Mouse (Mus musculus) MEL (cell line): ENCODE results near the gene Fbxo6. TPM values are rescaled to one million over a fixed set of nuclear protein-coding genes. Genes with fewer than 3 reads are reported as not detected.

Source experiments
- DNase-seq: peaks from one replicate; pipeline ENCODE4 v3.0.0; 2011; ENCODE audit warnings: low read depth, low spot score
- H3K27ac ChIP-seq: 2 replicates; pipeline ENCODE4 v1.5.1; 2012; ENCODE audit warnings: low read depth, mild to moderate bottlenecking, control low read depth, low read length, moderate library complexity; ENCODE audit not compliant: control insufficient read depth
- H3K27me3 ChIP-seq, 2 experiments: fragments of 150-350 bp in 1 of 2; sonication (generic) in 1 of 2; 2 replicates each; pipeline ENCODE4 v1.6.1; 2012; ENCODE audit warnings: low read length in 2 of 2, mild to moderate bottlenecking in 2 of 2, improper control_type of control experiment in 1 of 2, moderate library complexity in 1 of 2; ENCODE audit not compliant: insufficient read depth in 2 of 2, control insufficient read depth in 1 of 2
- H3K36me3 ChIP-seq, 2 experiments: 2 replicates each; pipeline ENCODE4 v1.6.1; 2012 to 2014; ENCODE audit warnings: low read length in 2 of 2, improper control_type of control experiment in 1 of 2, inconsistent platforms in 1 of 2, mild to moderate bottlenecking in 1 of 2; ENCODE audit not compliant: insufficient read depth in 2 of 2, control insufficient read depth in 1 of 2
- H3K4me1 ChIP-seq, 2 experiments: fragments of 150-350 bp in 1 of 2; sonication (generic) in 1 of 2; 2 replicates each; pipeline ENCODE4 v1.6.1; 2012; ENCODE audit warnings: low read length in 2 of 2, improper control_type of control experiment in 1 of 2, mild to moderate bottlenecking in 1 of 2; ENCODE audit not compliant: insufficient read depth in 2 of 2, control insufficient read depth in 1 of 2
- H3K4me3 ChIP-seq, 2 experiments: fragments of 150-350 bp in 1 of 2; sonication (generic) in 1 of 2; 2 replicates each; pipeline ENCODE4 v1.5.1; 2012; ENCODE audit warnings: low read depth in 2 of 2, low read length in 2 of 2, mild to moderate bottlenecking in 2 of 2, moderate library complexity in 2 of 2, control low read depth in 1 of 2, improper control_type of control experiment in 1 of 2; ENCODE audit not compliant: control insufficient read depth in 1 of 2, insufficient read depth in 1 of 2
- H3K79me2 ChIP-seq: 2 replicates; pipeline ENCODE4 v1.6.1; 2012; ENCODE audit warnings: mild to moderate bottlenecking, low read length, moderate library complexity; ENCODE audit not compliant: control insufficient read depth, poor library complexity, insufficient read depth
- H3K9ac ChIP-seq: 2 replicates; pipeline ENCODE4 v1.6.1; 2012; ENCODE audit warnings: low read depth, mild to moderate bottlenecking, control low read depth, low read length, moderate library complexity; ENCODE audit not compliant: control insufficient read depth, poor library complexity, severe bottlenecking
- H3K9me3 ChIP-seq: fragments of 150-350 bp; sonication (generic); replicated peaks from 2 replicates; pipeline ENCODE4 v1.6.1; 2012; ENCODE audit warnings: mild to moderate bottlenecking, low read length, improper control_type of control experiment, moderate library complexity; ENCODE audit not compliant: insufficient read depth
- CHD1 ChIP-seq: IDR thresholded peaks from 2 replicates; pipeline ENCODE4 v1.6.1; 2012; ENCODE audit warnings: low read depth, mild to moderate bottlenecking, inconsistent platforms, low read length, improper control_type of control experiment
- CTCF ChIP-seq, 3 experiments: IDR thresholded peaks in 2 of 3; conservative IDR thresholded peaks in 1 of 3; 2 replicates each; pipeline ENCODE4 v1.5.1; 2011 to 2012; ENCODE audit warnings: low read length in 3 of 3, low read depth in 2 of 3, mild to moderate bottlenecking in 2 of 3, improper control_type of control experiment in 1 of 3, inconsistent platforms in 1 of 3, mixed read lengths in 1 of 3, moderate library complexity in 1 of 3; ENCODE audit not compliant: control insufficient read depth in 1 of 3, insufficient read depth in 1 of 3, poor library complexity in 1 of 3, severe bottlenecking in 1 of 3
- EP300 ChIP-seq, 2 experiments: IDR thresholded peaks; 2 replicates each; pipeline ENCODE4 v1.6.1; 2011; ENCODE audit warnings: improper control_type of control experiment in 2 of 2, low read length in 2 of 2, low read depth in 1 of 2, mild to moderate bottlenecking in 1 of 2
- GABPA ChIP-seq: IDR thresholded peaks from 2 replicates; pipeline ENCODE4 v1.6.1; 2012; ENCODE audit warnings: low read depth, mild to moderate bottlenecking, inconsistent platforms, low read length, improper control_type of control experiment, moderate library complexity
- GATA1 ChIP-seq: IDR thresholded peaks from 2 replicates; pipeline ENCODE4 v1.6.1; 2011; ENCODE audit warnings: low read depth, low read length, improper control_type of control experiment
- HCFC1 ChIP-seq: IDR thresholded peaks from 2 replicates; pipeline ENCODE4 v1.6.1; 2012; ENCODE audit warnings: low read depth, mild to moderate bottlenecking, inconsistent platforms, low read length, improper control_type of control experiment, moderate library complexity
- KAT2A ChIP-seq: conservative IDR thresholded peaks from 2 replicates; pipeline ENCODE4 v1.6.1; 2012; ENCODE audit warnings: low read depth, low read length, improper control_type of control experiment, inconsistent platforms
- MAFK ChIP-seq: IDR thresholded peaks from 2 replicates; pipeline ENCODE4 v1.6.1; 2011; ENCODE audit warnings: low read depth, mild to moderate bottlenecking, low read length, improper control_type of control experiment, borderline replicate concordance
- MAX ChIP-seq: IDR thresholded peaks from 2 replicates; pipeline ENCODE4 v1.6.1; 2011; ENCODE audit warnings: low read length, improper control_type of control experiment
- MAZ ChIP-seq: IDR thresholded peaks from 2 replicates; pipeline ENCODE4 v1.6.1; 2012; ENCODE audit warnings: low read depth, mild to moderate bottlenecking, inconsistent platforms, low read length, improper control_type of control experiment
- NRF1 ChIP-seq: IDR thresholded peaks from 2 replicates; pipeline ENCODE4 v1.6.1; 2014; ENCODE audit warnings: low read depth, mild to moderate bottlenecking, inconsistent platforms, low read length, improper control_type of control experiment, moderate library complexity; ENCODE audit not compliant: poor library complexity, insufficient read depth, severe bottlenecking
- TAL1 ChIP-seq: IDR thresholded peaks from 2 replicates; pipeline ENCODE4 v1.6.1; 2012; ENCODE audit warnings: mild to moderate bottlenecking, inconsistent platforms, low read length, moderate library complexity, mixed read lengths
- TBP ChIP-seq: IDR thresholded peaks from 2 replicates; pipeline ENCODE4 v1.8.0; 2011; ENCODE audit warnings: low read depth, low read length, improper control_type of control experiment
- TCF12 ChIP-seq: IDR thresholded peaks from 2 replicates; pipeline ENCODE4 v1.6.1; 2014; ENCODE audit warnings: low read depth, mild to moderate bottlenecking, inconsistent platforms, low read length, improper control_type of control experiment, moderate library complexity
- USF2 ChIP-seq, 2 experiments: IDR thresholded peaks; 2 replicates each; pipeline ENCODE4 v1.6.1; 2011 to 2012; ENCODE audit warnings: improper control_type of control experiment in 2 of 2, low read length in 2 of 2, borderline replicate concordance in 1 of 2, inconsistent platforms in 1 of 2, low read depth in 1 of 2, mild to moderate bottlenecking in 1 of 2; ENCODE audit not compliant: insufficient read depth in 1 of 2
- ZNF384 ChIP-seq: IDR thresholded peaks from 2 replicates; pipeline ENCODE4 v1.6.1; 2012; ENCODE audit warnings: low read depth, mild to moderate bottlenecking, inconsistent platforms, low read length, improper control_type of control experiment
- polyA plus RNA-seq, 2 experiments: library from polyadenylated mRNA; stranded (reverse) in 1 of 2; unstranded in 1 of 2; fragments of >175 nt in 1 of 2; fragments of >200 nt in 1 of 2; gene quantifications; 2 replicates each; pipeline versions ENCODE4 v1.2.1 to v1.2.4; 2012; ENCODE audit warnings: low replicate concordance in 2 of 2, low read depth in 1 of 2; ENCODE audit not compliant: insufficient read length in 2 of 2, insufficient read depth in 1 of 2, missing spikeins in 1 of 2
- total RNA-seq: library from RNA; depleted of rRNA; stranded (reverse); fragments of 300-350 nt; gene quantifications from 2 replicates; pipeline ENCODE4 v1.2.3, GENCODE M21; 2012

The Fbxo6 gene
- total and polyA plus RNA-seq, 3 experiments: 37.3 to 62.6 TPM; not detected in 1

DNA sequence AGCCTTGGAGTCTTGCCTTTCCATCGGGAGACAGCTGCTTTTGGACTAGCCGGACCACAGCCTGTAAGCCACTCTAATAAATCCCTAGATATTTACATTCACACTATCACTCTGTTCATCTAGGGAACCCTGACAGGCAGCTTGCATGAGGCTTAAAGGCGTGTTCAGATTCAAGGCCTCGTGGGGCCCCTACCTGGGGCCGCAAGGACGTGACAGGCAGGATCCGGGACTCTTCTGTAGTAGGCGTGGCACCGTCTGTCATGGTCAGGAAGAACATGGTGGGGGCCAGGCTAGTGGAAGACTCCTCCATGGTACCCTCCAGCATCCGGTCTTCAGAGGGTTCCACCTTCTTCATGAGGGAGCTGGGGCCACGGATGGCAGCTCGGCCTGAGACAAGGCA, 39.4 kb downstream of the Fbxo6 start:
- Histone ChIP-seq H3K4me3 (no peak overlapping the region), H3K9ac (no peak overlapping the region), H3K36me3 (no peaks in the 10 kb centered on the region; a peak in 1 of 4 replicates), H3K9me3 (no peaks in the 10 kb centered on the region), H3K27me3 (no peaks in the 10 kb centered on the region), H3K4me1 (peaks cover 0 to 7% of the 10 kb centered on the region in 2 experiments; a peak in 1 of 4 replicates), H3K79me2 (no peaks in the 10 kb centered on the region), H3K27ac (no peak overlapping the region)
- TF ChIP-seq EP300 (IDR thresholded peaks at IDR 0.05; ENCODE audit: low read depth in 1 of 2, low read length in 2 of 2) (no peak), GABPA (no peak), CTCF (IDR thresholded peaks at IDR 0.05 in 2 of 3, conservative IDR thresholded peaks at IDR 0.05 in 1 of 3; ENCODE audit: control insufficient read depth in 1 of 3, insufficient read depth in 1 of 3, low read depth in 2 of 3, low read length in 3 of 3, poor library complexity in 1 of 3, severe bottlenecking in 1 of 3) (no peak), CHD1 (no peak), TCF12 (no peak), KAT2A (no peak)
- no peak for DNase-seq

DNA sequence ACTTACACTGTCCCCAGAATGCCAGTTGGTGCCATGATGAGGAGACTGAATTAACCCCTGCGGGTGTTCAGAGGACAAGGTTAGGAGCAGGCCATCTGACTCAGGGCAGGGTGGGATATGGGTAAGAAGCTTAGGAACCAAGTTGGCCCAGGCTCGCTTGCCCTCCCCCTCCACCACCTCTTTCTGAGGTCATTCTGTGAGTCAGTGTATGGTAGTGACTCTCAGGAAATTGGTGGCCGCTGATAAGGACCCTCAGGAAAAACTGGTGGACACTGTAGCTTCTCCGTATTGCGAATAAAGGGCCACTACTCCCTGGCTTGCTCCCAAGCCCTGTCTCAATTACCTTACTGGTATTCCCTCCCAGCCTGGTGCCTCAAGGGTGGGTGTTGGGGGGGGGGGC, 42.7 kb downstream of the Fbxo6 start:
- DNase-seq: no peak
- TF ChIP-seq MAX (no peak), MAZ (no peak), TAL1 (peak; percentile 10; the same call in 1 of the 2 replicates)
- TF ChIP-seq, all 39 proteins: peak for 1
- no peak overlapping the region for H3K4me3 ChIP-seq
- peak overlapping the region; percentile 24; the same call in 1 of the 2 replicates for H3K27ac ChIP-seq
- H3K27me3 ChIP-seq: no peaks in the 10 kb centered on the region
- H3K4me1 ChIP-seq: peaks cover 0 to 7% of the 10 kb centered on the region in 2 experiments; a peak in 1 of 4 replicates
- H3K79me2 ChIP-seq: no peaks in the 10 kb centered on the region
- H3K9ac ChIP-seq: no peak overlapping the region
- no peaks in the 10 kb centered on the region; a peak in 1 of 4 replicates for H3K36me3 ChIP-seq
- H3K9me3 ChIP-seq: no peaks in the 10 kb centered on the region

DNA sequence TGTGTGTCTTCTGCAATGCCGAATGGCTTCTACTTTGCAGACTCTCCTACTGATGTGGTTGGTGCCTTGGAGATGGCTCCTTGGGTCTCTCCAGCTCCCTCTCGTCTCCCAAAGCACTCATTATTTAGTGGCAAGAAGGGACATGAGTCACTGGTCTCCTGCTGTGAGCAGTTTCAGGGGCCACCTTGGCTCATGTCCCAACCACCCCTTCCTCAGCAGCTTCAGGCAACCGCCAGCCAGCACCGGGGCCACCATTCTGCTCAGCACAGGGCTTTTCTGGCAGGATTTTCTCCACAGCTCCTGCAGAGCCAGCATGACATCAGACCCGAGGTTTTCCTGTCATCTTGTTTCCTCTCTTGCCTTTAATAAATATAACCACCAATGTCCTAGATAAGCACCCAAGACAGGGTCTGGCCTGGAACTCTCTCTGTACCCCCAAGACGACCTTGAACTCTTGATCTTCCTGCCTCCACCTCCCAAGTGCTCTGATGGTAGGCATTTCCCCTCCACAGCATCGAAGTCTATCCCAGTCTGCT, 43.3 kb downstream of the Fbxo6 start:
- Histone ChIP-seq H3K79me2 (no peaks in the 10 kb centered on the region), H3K9ac (no peak overlapping the region), H3K4me3 (no peak overlapping the region), H3K27me3 (no peaks in the 10 kb centered on the region), H3K36me3 (no peaks in the 10 kb centered on the region; a peak in 1 of 4 replicates), H3K27ac (peak overlapping the region; percentile 24; the same call in 1 of the 2 replicates), H3K4me1 (peaks cover 0 to 7% of the 10 kb centered on the region in 2 experiments; a peak in 1 of 4 replicates), H3K9me3 (no peaks in the 10 kb centered on the region)
- TF ChIP-seq MAFK (no peak), HCFC1 (no peak), USF2 (IDR thresholded peaks at IDR 0.05; ENCODE audit: borderline replicate concordance in 1 of 2, insufficient read depth in 1 of 2, low read depth in 1 of 2, low read length in 2 of 2) (no peak), TBP (no peak), MAX (no peak), TCF12 (no peak), GATA1 (no peak), NRF1 (no peak), CTCF (IDR thresholded peaks at IDR 0.05 in 2 of 3, conservative IDR thresholded peaks at IDR 0.05 in 1 of 3; ENCODE audit: control insufficient read depth in 1 of 3, insufficient read depth in 1 of 3, low read depth in 2 of 3, low read length in 3 of 3, poor library complexity in 1 of 3, severe bottlenecking in 1 of 3) (no peak), ZNF384 (no peak)
- DNase-seq: no peak
